Mouse (Mus musculus): Measurements from ENCODE around the gene Dctn3. TPM values are rescaled to one million over a fixed set of nuclear protein-coding genes. Genes with fewer than 3 reads are reported as not detected.

Gene Dctn3
- polyA plus RNA-seq, 1 experiment from 2014 or later, result 154 TPM

GRCm38 (mm10) chr4:41760911-41761310 is 37.9 kb upstream of the Dctn3 start:
- peaks cover 34% of the 10 kb centered on the region for H3K4me1 ChIP-seq (replicated peaks; ENCODE audit: insufficient read depth, low read length)
- H3K27me3 ChIP-seq (ENCODE audit: insufficient read depth, low read length), result no peaks in the 10 kb centered on the region
- TF ChIP-seq CTCF (IDR thresholded peaks at IDR 0.05; ENCODE audit: low read depth), result no peak
- DNase-seq (ENCODE audit: low spot score) (peak; percentile 34), ATAC-seq (replicated peaks; ENCODE audit: low FRiP score, low read depth) (0 out of 2 replicates have a peak, but pooled peaks have one; percentile 4)
- 62% methylated on average over 4 of the region's 4 CpGs for WGBS
- H3K9me3 ChIP-seq (replicated peaks; ENCODE audit: low read length), result no peaks in the 10 kb centered on the region
- H3K27ac ChIP-seq, result peak overlapping the region; percentile 92
- H3K4me2 ChIP-seq (ENCODE audit: low read length), result peak overlapping the region; percentile 70
- peak overlapping the region; percentile 41 for H3K4me3 ChIP-seq (replicated peaks; ENCODE audit: low read depth, low read length)
- peak overlapping the region; percentile 51 for H3K9ac ChIP-seq (ENCODE audit: low read depth, low read length)
- no peaks in the 10 kb centered on the region for H3K36me3 ChIP-seq (ENCODE audit: insufficient read depth, low read length)

GRCm38 (mm10) chr4:41760288-41760721 is 37.3 kb upstream of the Dctn3 start:
- H3K9ac ChIP-seq (ENCODE audit: low read depth, low read length), result peak overlapping the region; percentile 51
- ATAC-seq (replicated peaks; ENCODE audit: low FRiP score, low read depth) (peak; percentile 93), DNase-seq (ENCODE audit: low spot score) (peak; percentile 97)
- peak; percentile 53 for TF ChIP-seq CTCF (IDR thresholded peaks at IDR 0.05; ENCODE audit: low read depth)
- H3K27me3 ChIP-seq (ENCODE audit: insufficient read depth, low read length), result no peaks in the 10 kb centered on the region
- peak overlapping the region; percentile 41 for H3K4me3 ChIP-seq (replicated peaks; ENCODE audit: low read depth, low read length)
- no peaks in the 10 kb centered on the region for H3K9me3 ChIP-seq (replicated peaks; ENCODE audit: low read length)
- H3K4me2 ChIP-seq (ENCODE audit: low read length), result peak overlapping the region; percentile 70
- H3K4me1 ChIP-seq (replicated peaks; ENCODE audit: insufficient read depth, low read length), result peaks cover 34% of the 10 kb centered on the region
- H3K36me3 ChIP-seq (ENCODE audit: insufficient read depth, low read length), result no peaks in the 10 kb centered on the region
- WGBS, result under 1% methylated on average over 15 of the region's 15 CpGs
- H3K27ac ChIP-seq, result peak overlapping the region; percentile 92

- Histone ChIP-seq H3K27ac (peak overlapping the region; percentile 92), H3K27me3 (ENCODE audit: insufficient read depth, low read length) (no peaks in the 10 kb centered on the region), H3K9me3 (replicated peaks; ENCODE audit: low read length) (no peaks in the 10 kb centered on the region), H3K9ac (ENCODE audit: low read depth, low read length) (peak overlapping the region; percentile 51), H3K36me3 (ENCODE audit: insufficient read depth, low read length) (no peaks in the 10 kb centered on the region), H3K4me3 (replicated peaks; ENCODE audit: low read depth, low read length) (peak overlapping the region; percentile 41; the same call in 1 of the 2 replicates), H3K4me1 (replicated peaks; ENCODE audit: insufficient read depth, low read length) (peaks cover 36% of the 10 kb centered on the region), H3K4me2 (ENCODE audit: low read length) (peak overlapping the region; percentile 70)
- no peak for TF ChIP-seq CTCF (IDR thresholded peaks at IDR 0.05; ENCODE audit: low read depth)
- WGBS, result 28% methylated on average over 6 of the region's 6 CpGs
- DNase-seq (ENCODE audit: low spot score) (no peak), ATAC-seq (replicated peaks; ENCODE audit: low FRiP score, low read depth) (no peak)
Measured at GRCm38 (mm10) chr4:41759656-41760287, 36.8 kb upstream of the Dctn3 start.

- ATAC-seq (replicated peaks; ENCODE audit: low FRiP score, low read depth) (no peak), DNase-seq (ENCODE audit: low spot score) (peak; percentile 42)
- H3K4me2 ChIP-seq (ENCODE audit: low read length), result no peak overlapping the region
- no peaks in the 10 kb centered on the region for H3K36me3 ChIP-seq (ENCODE audit: insufficient read depth, low read length)
- H3K4me1 ChIP-seq (replicated peaks; ENCODE audit: insufficient read depth, low read length), result peaks cover 39% of the 10 kb centered on the region
- 73% methylated on average over 9 of the region's 9 CpGs for WGBS
- H3K9ac ChIP-seq (ENCODE audit: low read depth, low read length), result no peak overlapping the region
- TF ChIP-seq CTCF (IDR thresholded peaks at IDR 0.05; ENCODE audit: low read depth), result no peak
- peak overlapping the region; percentile 92 for H3K27ac ChIP-seq
- no peaks in the 10 kb centered on the region for H3K9me3 ChIP-seq (replicated peaks; ENCODE audit: low read length)
- H3K4me3 ChIP-seq (replicated peaks; ENCODE audit: low read depth, low read length), result no peak overlapping the region
- H3K27me3 ChIP-seq (ENCODE audit: insufficient read depth, low read length), result no peaks in the 10 kb centered on the region
Measured at GRCm38 (mm10) chr4:41759206-41759605, 36.2 kb upstream of the Dctn3 start.

GRCm38 (mm10) chr4:41758701-41759100 is 35.7 kb upstream of the Dctn3 start:
- no peak for TF ChIP-seq CTCF (IDR thresholded peaks at IDR 0.05; ENCODE audit: low read depth)
- DNase-seq (ENCODE audit: low spot score), result no peak
- H3K4me3 ChIP-seq (replicated peaks; ENCODE audit: low read depth, low read length), result no peak overlapping the region
- H3K4me1 ChIP-seq (replicated peaks; ENCODE audit: insufficient read depth, low read length), result peaks cover 39% of the 10 kb centered on the region
- ATAC-seq (replicated peaks; ENCODE audit: low FRiP score, low read depth), result no peak
- no peaks in the 10 kb centered on the region for H3K27me3 ChIP-seq (ENCODE audit: insufficient read depth, low read length)
- 86% methylated on average over 4 of the region's 4 CpGs for WGBS
- H3K27ac ChIP-seq, result peak overlapping the region; percentile 44; the same call in 1 of the 2 replicates
- H3K9me3 ChIP-seq (replicated peaks; ENCODE audit: low read length), result no peaks in the 10 kb centered on the region
- no peaks in the 10 kb centered on the region for H3K36me3 ChIP-seq (ENCODE audit: insufficient read depth, low read length)
- H3K4me2 ChIP-seq (ENCODE audit: low read length), result no peak overlapping the region
- no peak overlapping the region for H3K9ac ChIP-seq (ENCODE audit: low read depth, low read length)

- Histone ChIP-seq H3K4me1 (replicated peaks; ENCODE audit: insufficient read depth, low read length) (peaks cover 39% of the 10 kb centered on the region), H3K27ac (0 out of 2 replicates have a peak overlapping the region, but pooled peaks have one; percentile 44)
- no peak for ATAC-seq (replicated peaks; ENCODE audit: low FRiP score, low read depth)
Measured at GRCm38 (mm10) chr4:41758021-41758420, 35.1 kb upstream of the Dctn3 start.

More at GRCm38 (mm10) chr4:41758021-41758420, 35.1 kb upstream of the Dctn3 start:
- no peak overlapping the region for H3K4me3 ChIP-seq (replicated peaks; ENCODE audit: low read depth, low read length)
- H3K4me2 ChIP-seq (ENCODE audit: low read length), result no peak overlapping the region
- H3K9me3 ChIP-seq (replicated peaks; ENCODE audit: low read length), result no peaks in the 10 kb centered on the region
- TF ChIP-seq CTCF (IDR thresholded peaks at IDR 0.05; ENCODE audit: low read depth), result no peak
- 23% methylated on average over 11 of the region's 11 CpGs for WGBS
- H3K9ac ChIP-seq (ENCODE audit: low read depth, low read length), result no peak overlapping the region
- H3K36me3 ChIP-seq (ENCODE audit: insufficient read depth, low read length), result no peaks in the 10 kb centered on the region
- no peaks in the 10 kb centered on the region for H3K27me3 ChIP-seq (ENCODE audit: insufficient read depth, low read length)
- DNase-seq (ENCODE audit: low spot score), result peak; percentile 45

All from kidney, postnatal 0 days (tissue).